Mouse (Mus musculus) hindlimb bud, embryonic 11.5 days (tissue): ENCODE data around the gene BC107364.
A peak's percentile ranks its signal among the peaks of the same experiment; 100 is the strongest.
"Not testable (repeated sequence)": the region's sequence is repeated elsewhere in the genome, so short reads cannot be mapped to it uniquely, and the experiment has no call there.

Experiments
- DNase-seq: peaks from one replicate; pipeline ENCODE4 v3.0.0-alpha.2; 2012; ENCODE audit warnings: low read depth, low spot score; ENCODE audit errors: extremely low spot score

Gene BC107364

GRCm38 (mm10) chr3:96458008-96458407 lies 5.9 kb upstream of the BC107364 start:
- not testable (repeated sequence) for DNase-seq

- not testable (repeated sequence) for DNase-seq
Observed at GRCm38 (mm10) chr3:96451181-96451737, 847 bp downstream of the BC107364 start.

DNA sequence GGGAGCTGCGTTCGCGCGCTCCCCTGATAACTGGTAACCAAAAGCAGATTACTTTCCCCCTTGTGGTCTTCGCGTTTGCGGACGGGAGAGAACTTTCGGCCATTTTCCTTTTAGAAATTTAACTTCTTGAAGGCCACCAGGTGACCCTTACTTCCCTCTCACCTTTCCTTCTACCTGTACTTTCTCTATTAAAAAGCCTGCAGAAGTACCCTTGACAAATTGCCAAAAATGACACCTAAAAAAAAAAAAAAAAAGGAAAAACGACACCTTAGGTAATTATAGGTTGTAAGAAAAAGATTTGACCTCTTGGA lies 1.6 kb downstream of the BC107364 start:
- not testable (repeated sequence) for DNase-seq

- DNase-seq = not testable (repeated sequence)
Observed at GRCm38 (mm10) chr3:96449762-96450585, 2.1 kb downstream of the BC107364 start.

- no peak for DNase-seq
Observed at GRCm38 (mm10) chr3:96445436-96445835, 6.7 kb downstream of the BC107364 start.

DNA sequence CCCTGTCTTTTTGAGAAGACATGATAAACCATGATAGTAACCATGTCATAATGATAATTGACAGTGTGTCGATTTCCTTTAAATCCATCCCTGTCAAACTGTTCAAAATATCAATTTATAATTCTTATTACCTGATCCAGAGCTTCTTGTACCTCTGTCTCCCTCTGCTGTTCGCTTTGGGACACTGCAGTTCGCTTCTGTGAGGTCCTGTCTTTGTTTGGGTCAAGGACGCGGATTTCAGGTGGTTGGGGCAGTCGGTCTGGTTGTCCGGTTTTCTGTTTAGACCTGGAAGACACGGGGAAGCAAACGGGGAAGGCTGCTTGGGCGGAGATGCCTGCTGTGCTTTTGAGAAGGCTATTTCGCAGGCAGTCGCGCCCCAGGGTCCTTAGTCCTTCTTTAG lies 11.5 kb downstream of the BC107364 start:
- DNase-seq = peak; percentile 94

DNA sequence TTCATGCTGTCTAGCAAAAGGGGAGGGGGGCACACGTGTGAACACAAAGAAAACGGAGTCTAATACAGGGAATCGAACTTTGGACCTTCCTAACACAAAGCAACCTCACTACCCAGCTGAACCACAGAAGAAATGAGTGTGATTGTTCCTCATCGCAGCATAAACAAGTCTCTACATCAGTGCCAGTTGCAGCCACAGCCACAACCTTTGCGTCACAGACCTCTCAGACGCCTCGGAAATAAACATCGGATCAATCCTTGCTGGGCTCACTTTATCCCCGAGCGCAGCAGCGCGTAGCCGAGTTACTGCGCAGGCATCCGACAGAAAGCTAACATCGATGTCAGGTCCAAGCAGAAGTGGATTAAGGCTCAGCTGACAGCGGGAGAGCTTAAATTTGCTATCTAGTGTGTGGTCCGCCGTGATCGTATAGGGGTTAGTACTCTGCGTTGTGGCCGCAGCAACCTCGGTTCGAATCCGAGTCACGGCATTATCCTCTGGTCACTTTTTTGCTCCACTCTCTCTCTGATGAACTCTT lies 16.5 kb downstream of the BC107364 start:
- DNase-seq = no peak

- DNase-seq = no peak
Observed at GRCm38 (mm10) chr3:96432207-96432606, 19.9 kb downstream of the BC107364 start.

- DNase-seq = no peak
Observed at GRCm38 (mm10) chr3:96429819-96430132, 22.3 kb downstream of the BC107364 start.

DNA sequence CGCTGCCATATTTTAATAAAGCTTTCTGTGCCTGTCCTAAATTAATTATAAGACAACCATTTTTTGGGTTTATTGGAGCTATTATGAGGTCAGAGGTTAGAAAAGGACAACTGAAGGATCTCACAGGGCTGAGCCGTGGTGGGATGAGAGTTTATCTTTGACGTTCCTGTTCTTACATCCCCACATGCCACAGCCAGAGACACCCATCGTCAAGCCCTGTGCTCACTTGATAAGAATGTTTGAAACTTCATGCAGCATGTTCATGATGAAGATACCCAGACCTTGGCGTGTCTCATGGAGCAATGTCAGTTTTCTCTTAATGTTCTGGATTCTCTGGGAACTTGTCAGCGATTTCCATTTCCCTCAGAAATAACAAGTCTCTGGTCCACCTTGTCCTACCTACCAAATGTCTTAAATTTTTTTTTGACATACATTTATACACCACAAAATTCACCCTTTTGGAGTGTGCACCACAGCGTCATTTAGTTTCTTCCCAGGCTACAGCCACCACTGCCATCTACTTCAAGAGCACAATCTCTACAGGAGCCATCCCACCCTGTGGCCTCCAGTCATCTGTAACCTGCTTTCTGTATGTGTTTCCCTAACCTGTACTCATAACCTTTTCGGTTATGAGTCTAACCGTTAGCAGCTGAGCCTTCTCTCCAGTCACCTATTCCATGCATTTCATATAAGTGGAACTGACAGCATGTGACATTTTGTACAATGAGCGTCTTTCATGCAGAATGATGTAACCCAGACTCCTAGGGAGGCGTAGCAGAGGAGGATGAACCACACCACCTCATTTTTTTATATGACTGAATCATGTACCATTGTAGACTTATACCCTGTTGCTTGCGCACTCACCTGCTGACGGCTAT lies 22.9 kb downstream of the BC107364 start:
- DNase-seq = no peak

DNA sequence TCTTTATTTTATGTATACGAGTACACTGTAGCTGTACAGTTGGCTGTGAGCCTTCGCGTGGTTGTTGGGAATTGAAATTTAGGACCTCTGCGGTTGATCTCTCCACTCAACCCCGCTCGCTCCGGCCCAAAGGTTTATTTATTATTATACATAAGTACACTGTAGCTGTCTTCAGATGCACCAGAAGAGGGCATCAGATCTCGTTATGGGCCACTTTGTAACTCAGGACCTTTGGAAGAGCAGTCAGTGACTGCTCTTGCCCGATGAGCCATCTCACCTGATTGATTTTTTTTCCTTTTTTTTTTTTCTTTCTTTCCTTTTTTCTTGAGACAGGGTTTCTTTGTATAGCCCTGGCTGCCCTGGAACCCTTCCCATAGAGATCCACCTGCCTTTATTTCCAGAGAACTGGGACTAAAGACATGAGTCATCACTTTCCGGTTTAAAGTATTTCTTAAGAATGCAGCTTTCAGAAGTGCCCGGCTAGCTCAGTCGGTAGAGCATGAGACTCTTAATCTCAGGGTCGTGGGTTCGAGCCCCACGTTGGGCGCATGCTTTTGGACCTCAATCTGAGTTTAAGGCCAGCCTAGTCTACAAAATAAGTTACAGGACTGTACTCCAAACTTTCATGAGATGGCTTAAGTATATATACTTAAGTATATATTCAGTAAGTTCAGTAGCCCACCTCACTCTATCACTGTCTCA lies 24.2 kb downstream of the BC107364 start:
- DNase-seq = no peak

DNA sequence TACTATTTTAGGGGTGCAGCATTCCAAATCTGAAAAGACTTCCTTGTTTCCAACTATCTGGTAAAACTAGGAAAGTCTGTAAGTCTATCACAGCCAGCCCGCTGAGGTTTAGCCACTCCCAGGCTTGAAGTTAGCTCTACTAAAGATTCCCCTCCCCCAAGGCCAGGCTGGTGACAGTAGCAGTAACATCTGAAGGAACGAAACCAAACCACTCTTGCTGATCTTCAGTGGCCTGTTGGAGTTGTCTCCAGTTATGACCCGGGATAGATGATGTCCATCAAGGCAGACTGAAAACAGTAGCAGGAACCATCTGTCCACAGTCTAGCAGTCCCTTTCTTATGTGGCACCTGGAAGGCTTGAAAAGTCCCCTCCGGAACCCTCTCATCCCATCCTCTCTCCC lies 24.8 kb downstream of the BC107364 start:
- DNase-seq = no peak

DNA sequence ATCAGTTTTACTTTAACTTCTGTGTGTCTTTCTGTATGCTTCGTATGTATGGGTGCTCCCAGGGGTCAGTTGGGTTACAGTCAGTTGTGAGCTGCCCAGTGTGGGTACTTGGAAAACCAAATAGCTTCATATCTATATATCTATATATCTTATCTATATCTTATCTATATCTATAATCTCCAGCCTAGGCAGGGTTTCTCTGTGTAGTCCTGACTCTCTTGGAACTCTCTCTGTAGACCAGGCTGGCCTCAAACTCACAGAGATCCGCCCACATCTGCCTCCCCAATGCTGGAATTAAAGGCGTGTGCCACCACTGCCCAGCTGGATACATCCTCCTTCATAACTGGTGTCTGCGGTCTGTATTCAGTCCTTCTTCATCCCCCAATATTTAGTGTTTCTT lies 25.8 kb downstream of the BC107364 start:
- no peak for DNase-seq

GRCm38 (mm10) chr3:96424447-96424846 lies 27.7 kb downstream of the BC107364 start:
- DNase-seq = not testable (repeated sequence)

- DNase-seq = no peak
Observed at GRCm38 (mm10) chr3:96423889-96424288, 28.2 kb downstream of the BC107364 start.

DNA sequence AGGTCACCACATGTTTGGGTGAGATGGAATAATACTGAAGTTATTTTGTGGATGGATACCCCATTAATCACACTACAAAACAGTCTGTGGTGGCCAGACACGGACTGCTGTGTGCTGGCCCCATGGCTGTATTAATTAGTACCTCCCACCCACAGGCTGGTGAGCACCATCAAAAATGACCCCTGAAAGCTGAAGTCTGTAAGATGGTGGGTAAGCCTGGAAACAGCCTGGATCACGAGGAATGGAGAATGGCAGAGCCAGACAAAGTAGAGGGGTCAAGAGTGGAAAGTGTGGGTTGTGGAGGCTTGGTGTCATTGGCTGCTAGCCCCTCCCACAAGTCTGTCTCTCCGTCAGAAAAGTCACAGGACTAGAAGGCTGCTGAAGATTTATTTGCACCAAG lies 31.3 kb downstream of the BC107364 start:
- DNase-seq = no peak

DNA sequence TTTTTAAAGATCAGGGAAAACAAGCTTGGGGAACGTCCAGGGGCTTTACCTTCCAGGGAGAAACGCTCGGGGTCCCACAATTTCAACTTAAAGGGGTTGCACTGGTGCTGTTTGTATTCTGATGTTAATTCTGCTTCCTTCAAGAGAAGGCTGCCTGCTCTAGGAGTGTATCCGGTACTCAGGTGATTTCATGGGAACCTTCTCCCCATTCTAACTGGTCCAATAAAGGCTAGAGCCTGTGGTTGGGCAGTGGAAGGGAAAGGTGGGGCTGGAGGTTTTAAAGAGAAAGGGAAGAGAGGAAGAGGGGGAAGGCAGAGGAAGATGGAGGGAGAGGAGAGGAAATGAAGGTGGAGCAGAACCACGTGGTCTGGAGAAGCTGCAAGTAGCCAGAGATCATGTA lies 33.2 kb downstream of the BC107364 start:
- not testable (repeated sequence) for DNase-seq

DNA sequence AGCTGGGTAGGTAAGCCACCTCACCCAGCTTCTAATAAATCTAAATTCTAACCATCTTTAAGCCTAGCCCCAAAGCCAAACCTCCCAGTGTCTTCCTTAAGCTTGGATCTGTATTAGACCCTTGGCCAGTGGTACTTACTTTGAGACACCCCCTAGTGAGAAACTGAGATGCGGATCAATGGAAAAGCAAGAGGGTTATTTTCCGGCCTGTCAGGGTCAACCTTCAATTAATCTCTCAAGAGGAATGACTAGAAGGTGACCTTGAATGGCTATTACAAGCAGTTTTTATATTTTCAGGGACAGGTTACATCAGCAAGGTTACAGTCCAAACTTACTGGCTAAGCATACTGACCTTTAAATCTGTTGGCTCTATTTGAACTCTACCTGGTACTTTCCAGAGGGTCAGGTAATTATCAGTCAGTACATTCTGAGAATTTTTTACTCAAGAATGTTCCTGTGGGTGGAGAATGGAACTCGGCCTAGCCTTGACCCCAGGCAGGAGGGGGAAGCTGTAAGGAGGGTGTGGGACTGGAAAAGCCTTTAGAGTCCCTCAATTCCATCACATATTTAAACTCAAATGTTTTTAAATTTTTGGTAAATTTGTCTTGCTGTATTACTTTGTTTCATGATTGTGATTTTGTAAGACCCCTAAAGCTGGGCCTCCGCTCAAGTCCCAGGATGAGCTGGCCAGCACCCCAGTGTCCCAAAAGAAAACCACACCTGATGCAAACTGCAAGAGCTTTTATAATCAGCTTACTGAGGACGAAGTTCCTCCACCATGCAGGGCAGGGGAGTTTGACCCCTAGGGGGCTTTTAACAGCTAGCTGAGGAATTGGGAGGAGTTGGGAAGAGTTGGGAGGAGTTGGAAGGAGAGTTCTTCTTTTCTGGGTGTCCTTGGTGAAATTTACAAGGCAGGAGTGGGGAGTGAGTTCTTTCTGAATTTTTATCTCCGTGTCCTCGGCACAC lies 34.0 kb downstream of the BC107364 start:
- DNase-seq = no peak

- DNase-seq = no peak
Observed at GRCm38 (mm10) chr3:96416595-96416994, 35.5 kb downstream of the BC107364 start.

DNA sequence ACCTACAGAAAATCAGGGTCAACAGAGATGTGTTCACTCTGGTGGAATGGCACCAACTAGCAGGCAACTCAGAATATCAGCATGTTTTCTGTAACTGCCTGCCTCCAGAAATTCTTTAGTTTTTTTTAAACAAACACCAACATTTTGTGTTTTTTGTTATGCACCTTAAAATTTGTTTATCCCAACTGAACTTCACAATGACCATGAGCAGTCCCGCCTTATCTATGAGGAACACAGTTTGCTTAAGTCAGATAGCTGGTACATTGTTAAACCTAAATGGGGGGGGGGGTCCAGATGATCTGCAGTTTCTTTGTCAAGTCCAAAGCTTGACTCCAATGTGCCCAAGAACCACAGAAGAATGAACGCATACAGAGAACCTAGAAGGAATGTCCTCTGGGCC lies 36.0 kb downstream of the BC107364 start:
- DNase-seq = no peak
